Mouse (Mus musculus) liver, embryonic 11.5 days (tissue): Measurements from ENCODE around the gene H2-Ab1. TPM values are rescaled to one million over a fixed set of nuclear protein-coding genes. Genes with fewer than 3 reads are reported as not detected.

Experiments used
- ATAC-seq: fragments of 200-750 bp; cut with Nextera tagmentation; replicated peaks from 2 replicates; pipeline ENCODE4 v1.8.0; 2017; ENCODE audit warnings: moderate number of reproducible peaks, mild to moderate bottlenecking, moderate TSS enrichment, moderate library complexity; ENCODE audit not compliant: low FRiP score
- DNase-seq: peaks from one replicate; pipeline ENCODE4 v3.0.0-alpha.2; 2017; ENCODE audit warnings: low spot score
- H3K27ac ChIP-seq: fragments of 300-500 bp; sonication (generic); 2 replicates; pipeline ENCODE4 v1.5.1; 2014; ENCODE audit warnings: mild to moderate bottlenecking, low read depth, low read length, control low read depth
- H3K27me3 ChIP-seq: fragments of 300-500 bp; sonication (generic); replicated peaks from 2 replicates; pipeline ENCODE4 v1.6.1; 2014; ENCODE audit warnings: low read length, mixed read lengths; ENCODE audit not compliant: control insufficient read depth, insufficient read depth
- H3K36me3 ChIP-seq: fragments of 300-500 bp; sonication (generic); 2 replicates; pipeline ENCODE4 v1.6.1; 2014; ENCODE audit warnings: mild to moderate bottlenecking, low read length, moderate library complexity, mixed read lengths; ENCODE audit not compliant: control insufficient read depth, insufficient read depth
- H3K4me1 ChIP-seq: fragments of 300-500 bp; sonication (generic); replicated peaks from 2 replicates; pipeline ENCODE4 v1.6.1; 2014; ENCODE audit warnings: low read length, mixed read lengths; ENCODE audit not compliant: control insufficient read depth, insufficient read depth
- H3K4me2 ChIP-seq: fragments of 300-500 bp; sonication (generic); 2 replicates; pipeline ENCODE4 v1.6.1; 2014; ENCODE audit warnings: mild to moderate bottlenecking, control low read depth, moderate library complexity
- H3K4me3 ChIP-seq: fragments of 300-500 bp; sonication (generic); 2 replicates; pipeline ENCODE4 v1.5.1; 2014; ENCODE audit warnings: low read depth, low read length, control low read depth
- H3K9ac ChIP-seq: fragments of 300-500 bp; sonication (generic); 2 replicates; pipeline ENCODE4 v1.6.1; 2014; ENCODE audit warnings: low read depth, low read length, control low read depth
- H3K9me3 ChIP-seq: fragments of 300-500 bp; sonication (generic); 2 replicates; pipeline ENCODE4 v1.6.1; 2016; ENCODE audit warnings: low read length, inconsistent platforms, mixed read lengths; ENCODE audit not compliant: control insufficient read depth
- WGBS: fragments of 180-500 bp; shearing (Covaris S2); extraction: QIAGEN DNeasy Blood & Tissue Kit; methylation state at CpG from one replicate; pipeline ENCODE4 v1.1.7; 2014; 5-methylcytosine and 5-hydroxymethylcytosine counted together
- polyA plus RNA-seq: library from polyadenylated mRNA; unstranded; fragments of >200 nt; fragmentation: Nextera tagmentation; extraction: Ambion mirVana; gene quantifications from 2 replicates; pipeline ENCODE4 v1.2.1, GENCODE M21; 2014

H2-Ab1 gene
- polyA plus RNA-seq, 1 experiment from 2014 or later = 3.9 TPM

- 78% methylated on average over 1 of the region's 1 CpGs for WGBS
- H3K4me1 ChIP-seq = no peaks in the 10 kb centered on the region
- no peaks in the 10 kb centered on the region for H3K27me3 ChIP-seq
- H3K9ac ChIP-seq = no peak overlapping the region
- H3K4me2 ChIP-seq = no peak overlapping the region
- no peaks in the 10 kb centered on the region for H3K36me3 ChIP-seq
- H3K27ac ChIP-seq = no peak overlapping the region
- no peak for ATAC-seq
- no peak overlapping the region for H3K4me3 ChIP-seq
- no peak for DNase-seq
- H3K9me3 ChIP-seq = no peaks in the 10 kb centered on the region
These were observed 14.6 kb downstream of the H2-Ab1 start for GRCm38 (mm10) chr17:34272102-34272501.

DNA sequence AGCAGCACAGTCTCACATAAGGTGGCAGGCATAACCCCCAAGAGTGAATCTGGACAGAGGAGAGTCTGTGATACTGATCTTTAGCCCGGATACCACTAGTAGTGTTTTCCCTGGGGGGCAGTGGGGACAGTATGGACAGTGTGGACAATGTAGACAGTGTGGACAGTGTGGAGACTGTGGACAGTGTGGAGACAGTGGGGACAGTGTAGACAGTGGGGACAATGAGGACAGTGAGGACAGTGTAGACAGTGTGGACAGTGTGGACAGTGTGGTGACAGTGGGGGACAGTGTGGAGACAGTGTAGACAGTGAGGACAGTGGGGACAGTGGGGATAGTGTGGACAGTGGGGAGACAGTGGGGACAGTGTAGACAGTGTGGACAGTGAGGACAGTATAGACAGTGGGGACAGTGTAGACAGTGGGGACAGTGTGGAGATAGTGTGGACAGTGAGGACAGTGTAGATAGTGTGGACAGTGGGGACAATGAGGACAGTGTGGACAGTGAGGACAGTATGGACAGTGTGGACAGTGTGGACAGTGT lies 23.1 kb downstream of the H2-Ab1 start:
- Histone ChIP-seq H3K27ac (no peak overlapping the region), H3K4me2 (no peak overlapping the region), H3K9ac (no peak overlapping the region), H3K9me3 (no peaks in the 10 kb centered on the region), H3K4me3 (no peak overlapping the region), H3K4me1 (no peaks in the 10 kb centered on the region), H3K36me3 (no peaks in the 10 kb centered on the region), H3K27me3 (no peaks in the 10 kb centered on the region)
- 69% methylated on average over 1 of the region's 1 CpGs for WGBS
- no peak for DNase-seq
- no peak for ATAC-seq

DNA sequence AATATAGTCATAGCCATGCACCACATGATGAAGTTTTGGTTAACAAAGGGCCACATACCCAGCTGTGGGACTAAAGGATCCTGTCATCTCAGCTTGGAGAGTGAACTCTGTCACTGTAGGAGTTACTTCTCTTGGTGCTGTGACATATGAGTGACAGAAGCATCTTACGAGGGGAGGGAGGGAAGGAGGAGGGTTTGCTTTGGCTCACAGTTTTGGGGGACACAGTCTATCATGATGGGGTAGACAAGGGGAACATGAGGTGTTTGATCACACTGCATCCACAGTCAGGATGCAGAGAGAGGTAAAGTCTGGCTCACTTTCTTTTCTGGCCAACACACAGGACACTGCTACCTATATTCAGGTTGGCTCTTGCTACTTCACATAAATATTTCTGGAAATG lies 24.3 kb downstream of the H2-Ab1 start:
- no peaks in the 10 kb centered on the region for H3K36me3 ChIP-seq
- WGBS = 70% methylated on average over 1 of the region's 1 CpGs
- H3K27me3 ChIP-seq = no peaks in the 10 kb centered on the region
- H3K9me3 ChIP-seq = no peaks in the 10 kb centered on the region
- H3K4me2 ChIP-seq = no peak overlapping the region
- no peak overlapping the region for H3K9ac ChIP-seq
- no peak overlapping the region for H3K27ac ChIP-seq
- ATAC-seq (no peak), DNase-seq (no peak)
- no peaks in the 10 kb centered on the region for H3K4me1 ChIP-seq
- no peak overlapping the region for H3K4me3 ChIP-seq

- Histone ChIP-seq H3K4me3 (no peak overlapping the region), H3K9me3 (no peaks in the 10 kb centered on the region), H3K27ac (no peak overlapping the region), H3K36me3 (no peaks in the 10 kb centered on the region), H3K4me1 (no peaks in the 10 kb centered on the region), H3K27me3 (no peaks in the 10 kb centered on the region), H3K9ac (no peak overlapping the region), H3K4me2 (no peak overlapping the region)
- ATAC-seq = no peak
- WGBS = 69% methylated on average over 4 of the region's 4 CpGs
- no peak for DNase-seq
These were observed 27.9 kb downstream of the H2-Ab1 start for GRCm38 (mm10) chr17:34285371-34285770.

DNA sequence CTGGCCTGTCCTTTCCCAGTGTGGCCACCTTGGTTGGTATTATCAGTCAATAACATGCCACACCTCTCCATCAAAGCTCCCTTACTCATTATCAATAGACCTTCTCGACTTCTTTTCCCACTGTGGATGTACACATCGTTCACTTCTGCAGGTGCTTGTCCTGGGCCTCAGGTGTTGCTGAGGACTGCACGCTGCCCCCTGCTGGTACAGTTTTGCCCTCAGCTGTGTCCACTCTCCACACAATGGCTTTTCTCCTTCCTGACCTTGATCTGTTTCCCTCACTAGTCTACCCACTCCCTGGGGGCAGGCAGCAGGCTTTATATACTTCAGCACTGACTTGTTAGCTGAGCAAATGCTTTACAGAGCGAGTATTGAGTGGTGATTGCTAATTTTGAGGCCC lies 28.4 kb downstream of the H2-Ab1 start:
- no peak for ATAC-seq

GRCm38 (mm10) chr17:34286501-34286900 lies 29.0 kb downstream of the H2-Ab1 start:
- Histone ChIP-seq H3K9ac (no peak overlapping the region), H3K9me3 (no peaks in the 10 kb centered on the region), H3K4me3 (no peak overlapping the region), H3K27ac (no peak overlapping the region), H3K4me1 (no peaks in the 10 kb centered on the region), H3K36me3 (no peaks in the 10 kb centered on the region), H3K27me3 (no peaks in the 10 kb centered on the region), H3K4me2 (no peak overlapping the region)
- WGBS = 62% methylated on average over 5 of the region's 5 CpGs
- DNase-seq (no peak), ATAC-seq (no peak)

More for the DNA sequence above, 28.4 kb downstream of the H2-Ab1 start:
- no peaks in the 10 kb centered on the region for H3K36me3 ChIP-seq
- no peak overlapping the region for H3K4me2 ChIP-seq
- no peak for DNase-seq
- no peak overlapping the region for H3K4me3 ChIP-seq
- no peak overlapping the region for H3K27ac ChIP-seq
- H3K4me1 ChIP-seq = no peaks in the 10 kb centered on the region
- no peaks in the 10 kb centered on the region for H3K9me3 ChIP-seq
- no peaks in the 10 kb centered on the region for H3K27me3 ChIP-seq
- H3K9ac ChIP-seq = no peak overlapping the region
- 37% methylated on average over 4 of the region's 4 CpGs for WGBS

DNA sequence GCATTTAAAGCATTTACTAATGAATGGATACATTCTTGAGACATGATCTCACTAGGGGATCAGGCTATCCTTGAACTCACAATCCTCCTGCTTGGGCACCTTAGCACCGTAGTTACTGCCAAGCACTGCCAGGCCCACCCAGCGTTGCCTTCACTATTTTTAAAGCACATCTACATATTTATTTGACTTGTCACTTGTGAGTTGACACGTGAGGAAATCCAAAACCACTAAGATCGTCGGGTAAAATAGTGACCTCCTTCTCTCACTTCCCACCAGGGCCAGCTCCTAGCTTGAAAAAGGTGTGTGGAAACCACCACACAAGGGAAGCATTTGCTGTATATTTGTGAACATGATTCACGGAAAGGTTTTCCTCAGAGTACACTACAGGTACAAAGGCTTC lies 29.5 kb downstream of the H2-Ab1 start:
- Histone ChIP-seq H3K4me3 (no peak overlapping the region), H3K4me1 (no peaks in the 10 kb centered on the region), H3K27ac (no peak overlapping the region), H3K9me3 (no peaks in the 10 kb centered on the region), H3K9ac (no peak overlapping the region), H3K4me2 (no peak overlapping the region), H3K36me3 (no peaks in the 10 kb centered on the region), H3K27me3 (no peaks in the 10 kb centered on the region)
- ATAC-seq (no peak), DNase-seq (no peak)
- WGBS = 40% methylated on average over 6 of the region's 6 CpGs

DNA sequence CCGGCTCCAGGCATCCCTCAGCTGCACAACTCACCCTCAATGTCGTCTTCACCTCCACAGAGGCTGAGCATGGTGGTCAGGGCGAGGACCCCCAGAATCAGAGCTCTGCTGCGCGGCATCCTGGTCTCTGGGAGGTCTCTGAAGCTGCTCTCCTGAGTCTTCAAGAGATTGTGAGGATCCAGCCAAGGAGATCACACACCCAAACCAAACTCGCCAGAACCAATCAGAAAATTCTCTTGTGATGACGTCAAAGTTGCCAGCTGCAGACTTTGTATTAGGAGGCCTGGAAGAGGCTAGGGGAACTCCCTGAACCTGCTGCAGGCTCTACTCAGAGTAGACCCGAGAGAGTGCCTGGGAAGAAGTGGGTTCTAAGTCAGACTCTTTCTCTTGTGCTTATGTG lies 30.2 kb downstream of the H2-Ab1 start, which contains the start of gene H2-Aa:
Gene H2-Aa (minus strand): TSS at position 176 of the 400 bp plus-strand sequence.
- ATAC-seq = no peak; the same call in 1 of the 2 replicates
- Histone ChIP-seq H3K36me3 (no peaks in the 10 kb centered on the region), H3K9ac (no peak within 1 kb of the TSS), H3K27ac (no peak within 1 kb of the TSS), H3K9me3 (no peaks in the 10 kb centered on the region), H3K27me3 (no peaks in the 10 kb centered on the region), H3K4me3 (no peak within 1 kb of the TSS), H3K4me2 (no peak within 1 kb of the TSS), H3K4me1 (no peaks in the 10 kb centered on the region)
- WGBS = 20% methylated on average over 8 of the region's 8 CpGs
- DNase-seq = no peak

DNA sequence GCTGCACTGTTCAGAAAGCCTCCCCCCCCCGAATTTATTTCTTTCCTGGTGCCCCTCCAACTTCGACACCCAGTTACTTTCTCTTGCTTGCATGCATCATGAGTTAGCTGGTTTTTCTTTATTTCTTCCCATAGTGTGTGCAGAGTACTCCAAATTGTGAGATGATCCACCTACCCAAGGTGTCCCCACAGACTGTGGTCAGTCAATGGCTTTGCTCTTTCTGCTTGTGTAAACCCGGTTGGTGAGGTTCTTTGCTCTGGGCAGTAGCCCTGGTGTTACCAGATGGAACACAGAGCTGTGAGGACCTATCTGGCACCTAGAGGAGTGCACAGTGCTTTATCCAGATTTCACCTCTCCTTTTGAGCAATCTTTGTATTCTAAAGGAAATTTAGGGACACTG lies 30.6 kb downstream of the H2-Ab1 start:
- WGBS = 66% methylated on average over 3 of the region's 3 CpGs
- no peak for DNase-seq

More for the DNA sequence above, 30.6 kb downstream of the H2-Ab1 start:
- Histone ChIP-seq H3K36me3 (no peaks in the 10 kb centered on the region), H3K9ac (no peak overlapping the region), H3K4me2 (no peak overlapping the region), H3K4me3 (no peak overlapping the region), H3K27me3 (no peaks in the 10 kb centered on the region), H3K9me3 (no peaks in the 10 kb centered on the region), H3K27ac (no peak overlapping the region), H3K4me1 (no peaks in the 10 kb centered on the region)
- ATAC-seq = no peak
